In the genomic region with DNA sequence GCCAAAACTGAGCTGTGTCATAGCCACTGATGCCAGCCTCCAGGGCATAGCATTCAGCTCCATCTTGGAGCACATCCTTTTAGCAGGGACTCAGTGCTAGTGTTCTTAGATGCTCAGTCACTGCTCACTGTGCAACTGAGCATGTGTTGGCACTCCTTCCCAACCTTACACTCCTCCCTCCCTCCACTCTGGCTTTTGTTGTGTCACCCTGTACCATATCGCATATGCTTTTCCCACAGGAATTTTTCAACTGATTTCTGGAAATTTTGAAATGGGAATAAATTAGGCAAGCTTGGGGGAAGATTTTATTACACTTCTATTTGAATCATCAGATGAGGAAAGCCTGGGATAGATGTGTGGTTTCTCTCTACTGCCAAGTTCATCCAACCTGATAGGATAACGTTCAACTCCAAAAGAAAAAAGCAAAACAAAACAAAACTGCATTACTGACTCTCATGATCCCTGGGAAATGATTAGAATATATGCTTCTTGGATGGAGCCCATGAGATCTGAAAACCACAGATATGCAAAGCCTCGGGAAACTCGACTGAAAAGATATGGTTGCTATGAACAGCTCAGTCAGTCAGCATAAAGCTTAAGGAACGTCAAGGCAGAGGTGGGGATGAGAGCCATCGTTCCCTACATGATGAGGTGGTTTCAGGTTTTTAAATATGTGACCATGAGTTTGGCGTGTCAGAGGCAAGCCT, we compare ENCODE assay signal across 26 mouse cellular contexts. TPM values are rescaled to one million over a fixed set of nuclear protein-coding genes. Genes with fewer than 3 reads are reported as not detected.
DNase-seq lines count a peak whose midpoint lies in the region; ATAC-seq and TF ChIP-seq lines count a peak whose summit lies in the region.
"Had no signal": no experiment of that assay in that cellular context is flagged by ENCODE, and none has a peak within 500 bp of the region (broad histone marks: within the 10 kb centered on the region; RNA-seq: fewer than 3 reads in every experiment).

No protein-coding gene starts in this region.

- no peak for ATAC-seq in forebrain, embryonic 14.5 days
- ATAC-seq in forebrain, embryonic 12.5 days (ENCODE audit: low FRiP score): no peak
- ATAC-seq in hindbrain, embryonic 14.5 days (ENCODE audit: low FRiP score): no peak
- ATAC-seq: liver, postnatal 0 days; midbrain, embryonic 16.5 days had no signal

- H3K9ac ChIP-seq in forebrain, embryonic 14.5 days (ENCODE audit: low read length): no peak overlapping the region
- no peak overlapping the region for H3K9ac ChIP-seq in forebrain, embryonic 12.5 days
- H3K9ac ChIP-seq in hindbrain, embryonic 14.5 days: no peak overlapping the region
- H3K9ac ChIP-seq: heart, embryonic 15.5 days; hindbrain, embryonic 12.5 days; liver, postnatal 0 days; neural tube, embryonic 12.5 days had no signal

- no peaks in the 10 kb centered on the region for H3K36me3 ChIP-seq in forebrain, embryonic 14.5 days (ENCODE audit: control insufficient read depth, insufficient read depth, low read length)
- no peaks in the 10 kb centered on the region for H3K36me3 ChIP-seq in forebrain, embryonic 12.5 days (replicated peaks)
- H3K36me3 ChIP-seq in hindbrain, embryonic 14.5 days (replicated peaks; ENCODE audit: control insufficient read depth, insufficient read depth): no peaks in the 10 kb centered on the region
- H3K36me3 ChIP-seq: heart, embryonic 15.5 days; hindbrain, embryonic 12.5 days; neural tube, embryonic 12.5 days had no signal

- DNase-seq in forebrain, embryonic 14.5 days (ENCODE audit: low spot score): peak; percentile 8
- peak; percentile 5 to 16 for DNase-seq in layer of hippocampus, postnatal 36 days
- no peak for DNase-seq in layer of hippocampus, postnatal 14 days (ENCODE audit: low spot score in 2 of 2)
- DNase-seq in brain, embryonic 14.5 days (ENCODE audit: low read depth): peak; percentile 23
- DNase-seq in hindbrain, embryonic 14.5 days (ENCODE audit: low spot score): no peak
- DNase-seq in gastrocnemius, adult 18-20 months (ENCODE audit: low spot score): no peak
- DNase-seq: B cell, adult 2 months; cerebellum, adult 9-11 months; heart, adult 2 months; kidney, adult 9 months; liver; liver, postnatal 0 days; lung, postnatal 14 days; thymus, postnatal 14 days had no signal

- no peak overlapping the region for H3K4me3 ChIP-seq in forebrain, embryonic 14.5 days (ENCODE audit: low read depth, low read length)
- H3K4me3 ChIP-seq in forebrain, embryonic 12.5 days (replicated peaks): no peak overlapping the region
- H3K4me3 ChIP-seq in hindbrain, embryonic 14.5 days (replicated peaks; ENCODE audit: low read length): no peak overlapping the region
- H3K4me3 ChIP-seq: heart, adult 2 months; heart, embryonic 15.5 days; hindbrain, embryonic 12.5 days; megakaryocyte, embryonic 14.5 days; neural tube, embryonic 12.5 days had no signal

- no peaks in the 10 kb centered on the region for H3K27me3 ChIP-seq in forebrain, embryonic 14.5 days (replicated peaks; ENCODE audit: control insufficient read depth, insufficient read depth, low read length)
- H3K27me3 ChIP-seq in forebrain, embryonic 12.5 days: no peaks in the 10 kb centered on the region
- H3K27me3 ChIP-seq in hindbrain, embryonic 14.5 days (ENCODE audit: control insufficient read depth, insufficient read depth, low read length): no peaks in the 10 kb centered on the region
- H3K27me3 ChIP-seq: heart, embryonic 15.5 days; hindbrain, embryonic 12.5 days; megakaryocyte, embryonic 14.5 days; neural tube, embryonic 12.5 days had no signal

- WGBS in forebrain, embryonic 14.5 days: 86% methylated on average over 7 of the region's 7 CpGs
- WGBS in forebrain, embryonic 12.5 days: 87% methylated on average over 7 of the region's 7 CpGs
- 92% methylated on average over 7 of the region's 7 CpGs for WGBS in hindbrain, embryonic 14.5 days

- H3K4me1 ChIP-seq in forebrain, embryonic 14.5 days (ENCODE audit: control insufficient read depth, insufficient read depth, low read length): no peaks in the 10 kb centered on the region; the same call in none of the 2 replicates
- H3K4me1 ChIP-seq in forebrain, embryonic 12.5 days: no peaks in the 10 kb centered on the region
- H3K4me1 ChIP-seq in hindbrain, embryonic 14.5 days (replicated peaks; ENCODE audit: control insufficient read depth, insufficient read depth, low read length): no peaks in the 10 kb centered on the region
- H3K4me1 ChIP-seq: heart, embryonic 15.5 days; hindbrain, embryonic 12.5 days; megakaryocyte, embryonic 14.5 days; neural tube, embryonic 12.5 days had no signal

- no peaks in the 10 kb centered on the region for H3K9me3 ChIP-seq in forebrain, embryonic 14.5 days (replicated peaks; ENCODE audit: control insufficient read depth, low read length)
- no peaks in the 10 kb centered on the region for H3K9me3 ChIP-seq in forebrain, embryonic 12.5 days
- no peaks in the 10 kb centered on the region for H3K9me3 ChIP-seq in hindbrain, embryonic 14.5 days (ENCODE audit: control insufficient read depth, low read length)
- H3K9me3 ChIP-seq: heart, embryonic 15.5 days; hindbrain, embryonic 12.5 days; megakaryocyte, embryonic 14.5 days; neural tube, embryonic 12.5 days had no signal

- no peak for TF ChIP-seq POLR2A in brain, embryonic 14.5 days (IDR thresholded peaks at IDR 0.05; ENCODE audit: borderline replicate concordance, extremely low read depth, insufficient read depth, insufficient read length, poor library complexity, severe bottlenecking)

- no peak for TF ChIP-seq CTCF in brain, embryonic 14.5 days (IDR thresholded peaks at IDR 0.05; ENCODE audit: borderline replicate concordance, extremely low read depth, insufficient read depth, insufficient read length)

- H3K27ac ChIP-seq in forebrain, embryonic 14.5 days (ENCODE audit: low read depth, low read length): no peak overlapping the region
- H3K27ac ChIP-seq in forebrain, embryonic 12.5 days: no peak overlapping the region
- no peak overlapping the region for H3K27ac ChIP-seq in hindbrain, embryonic 14.5 days
- H3K27ac ChIP-seq: heart, adult 2 months; heart, embryonic 15.5 days; hindbrain, embryonic 12.5 days; neural tube, embryonic 12.5 days had no signal

- H3K4me2 ChIP-seq in forebrain, embryonic 14.5 days (ENCODE audit: low read length): no peak overlapping the region
- no peak overlapping the region for H3K4me2 ChIP-seq in forebrain, embryonic 12.5 days
- H3K4me2 ChIP-seq in hindbrain, embryonic 14.5 days (replicated peaks): no peak overlapping the region
- H3K4me2 ChIP-seq: heart, embryonic 15.5 days; hindbrain, embryonic 12.5 days; neural tube, embryonic 12.5 days had no signal

RNA-seq across cellular contexts. Expression of a gene that starts 40.9 kb away (rescaled TPM):
- not detected in 2 replicates for polyA plus RNA-seq in forebrain, embryonic 14.5 days (2014; fragmentation: Nextera tagmentation; extraction: Ambion mirVana)
- not detected in 2 replicates for polyA plus RNA-seq in forebrain, embryonic 12.5 days (2016; fragmentation: Nextera tagmentation; extraction: Ambion mirVana)
- not detected for total RNA-seq in layer of hippocampus, postnatal 36 days (2021)
- total RNA-seq in layer of hippocampus, postnatal 14 days (2021): not detected
- polyA plus RNA-seq in brain, embryonic 14.5 days (2012; rRNA removed): not detected in 2 replicates
- polyA plus RNA-seq in hindbrain, embryonic 14.5 days (2014; fragmentation: Nextera tagmentation; extraction: Ambion mirVana): not detected in 2 replicates
- total RNA-seq in gastrocnemius, adult 18-20 months (2021): not detected
- total RNA-seq: adrenal gland, postnatal 4 days; gastrocnemius, adult 8-10 months; heart, adult 2 months; left cerebral cortex, postnatal 10 days had no signal
- polyA plus RNA-seq: heart, adult 2 months; heart, embryonic 15.5 days; hindbrain, embryonic 12.5 days; intestine, embryonic 14.5 days; liver, postnatal 0 days; midbrain, embryonic 16.5 days; neural tube, embryonic 12.5 days; spleen, adult 2 months; stomach, embryonic 16.5 days had no signal

Comparison
In these comparisons a context has a peak if more than half of its experiments do, and no peak if none do; other contexts are left out.
1. DNase-seq: peak in forebrain, embryonic 14.5 days (single experiment), layer of hippocampus, postnatal 36 days (2 of 2) and brain, embryonic 14.5 days (single experiment); none in layer of hippocampus, postnatal 14 days (0 of 2), hindbrain, embryonic 14.5 days (single experiment) and gastrocnemius, adult 18-20 months (single experiment).